30 mouse cellular contexts compared by ENCODE assay signal in the genomic region with DNA sequence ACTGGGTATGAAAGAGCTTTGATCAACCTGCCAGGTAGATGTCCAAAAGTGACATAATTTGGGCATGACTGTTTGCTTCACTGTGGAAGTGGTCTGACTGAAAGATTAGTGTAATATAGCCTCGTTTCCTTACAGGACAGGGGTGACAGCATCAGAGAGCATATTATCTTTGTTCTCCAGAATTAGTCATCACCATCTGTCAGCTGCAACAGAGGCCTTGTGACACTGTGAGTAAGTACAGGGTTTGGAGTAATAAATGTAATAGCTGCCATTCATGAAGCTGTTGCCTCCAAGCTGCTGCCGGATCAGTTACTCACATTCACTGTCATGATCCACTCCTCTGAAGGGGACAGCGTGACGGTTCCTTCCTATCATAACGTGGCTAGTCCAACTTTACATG.
DNase-seq lines count a peak whose midpoint lies in the region; ATAC-seq and TF ChIP-seq lines count a peak whose summit lies in the region.
"Had no signal": no experiment of that assay in that cellular context is flagged by ENCODE, and none has a peak within 500 bp of the region (broad histone marks: within the 10 kb centered on the region; RNA-seq: fewer than 3 reads in every experiment).

No protein-coding gene starts in this region.

- H3K36me3 ChIP-seq in forebrain, postnatal 0 days (ENCODE audit: insufficient read depth) = no peaks in the 10 kb centered on the region
- no peaks in the 10 kb centered on the region for H3K36me3 ChIP-seq in forebrain, embryonic 14.5 days (ENCODE audit: control insufficient read depth, insufficient read depth, low read length)
- H3K36me3 ChIP-seq: embryonic facial prominence, embryonic 13.5 days; forebrain, embryonic 12.5 days; hindbrain, embryonic 12.5 days; limb, embryonic 15.5 days; lung, embryonic 15.5 days; midbrain, embryonic 15.5 days; neural tube, embryonic 13.5 days had no signal

- WGBS in forebrain, postnatal 0 days = 55% methylated on average over 5 of the region's 5 CpGs
- 74% methylated on average over 5 of the region's 5 CpGs for WGBS in forebrain, embryonic 14.5 days

- ATAC-seq in forebrain, postnatal 0 days = peak; percentile 74; the same call in 1 of the 2 replicates
- no peak for ATAC-seq in forebrain, embryonic 14.5 days
- ATAC-seq: midbrain, embryonic 15.5 days; Patski had no signal

- H3K4me2 ChIP-seq in forebrain, postnatal 0 days (ENCODE audit: low read depth) = no peak overlapping the region
- no peak overlapping the region for H3K4me2 ChIP-seq in forebrain, embryonic 14.5 days (ENCODE audit: low read length)
- H3K4me2 ChIP-seq: embryonic facial prominence, embryonic 13.5 days; forebrain, embryonic 12.5 days; hindbrain, embryonic 12.5 days; limb, embryonic 15.5 days; lung, embryonic 15.5 days; midbrain, embryonic 15.5 days; neural tube, embryonic 13.5 days had no signal

- no peak overlapping the region for H3K4me3 ChIP-seq in forebrain, postnatal 0 days (ENCODE audit: low read depth, low read length)
- no peak overlapping the region for H3K4me3 ChIP-seq in forebrain, embryonic 14.5 days (ENCODE audit: low read depth, low read length)
- H3K4me3 ChIP-seq: embryonic facial prominence, embryonic 13.5 days; erythroblast, embryonic 14.5 days; forebrain, embryonic 12.5 days; gastrocnemius, adult 2 months; hindbrain, embryonic 12.5 days; limb, embryonic 15.5 days; lung, embryonic 15.5 days; midbrain, embryonic 15.5 days; myocyte; neural tube, embryonic 13.5 days had no signal

- H3K4me1 ChIP-seq in forebrain, postnatal 0 days (ENCODE audit: insufficient read depth) = no peaks in the 10 kb centered on the region
- no peaks in the 10 kb centered on the region for H3K4me1 ChIP-seq in forebrain, embryonic 14.5 days (ENCODE audit: control insufficient read depth, insufficient read depth, low read length)
- H3K4me1 ChIP-seq: embryonic facial prominence, embryonic 13.5 days; forebrain, embryonic 12.5 days; hindbrain, embryonic 12.5 days; limb, embryonic 15.5 days; lung, embryonic 15.5 days; midbrain, embryonic 15.5 days; neural tube, embryonic 13.5 days had no signal

- DNase-seq in forebrain, postnatal 0 days = no peak
- DNase-seq in forebrain, embryonic 14.5 days (ENCODE audit: low spot score) = no peak
- peak; percentile 39 for DNase-seq in brain, embryonic 14.5 days (ENCODE audit: low read depth)
- DNase-seq in layer of hippocampus, adult 18-20 months (ENCODE audit: low spot score in 2 of 2) = peak; percentile 9 to 51
- peak; percentile 5 to 6 for DNase-seq in layer of hippocampus, postnatal 36 days
- DNase-seq in thymus, adult 18-20 months = no peak
- no peak for DNase-seq in heart, postnatal 36 days
- DNase-seq in spleen, adult 18-20 months = no peak
- DNase-seq: cerebellum, adult 2 months; cerebellum, postnatal 25 days; gastrocnemius, adult 2 months; heart, postnatal 10 days; kidney, adult 8-10 months; kidney, postnatal 14 days; left cerebral cortex, postnatal 4 days; lung, postnatal 4 days; retina, postnatal 1 day; right cerebral cortex, postnatal 25 days; thymus, postnatal 4 days had no signal

- no peak overlapping the region for H3K9ac ChIP-seq in forebrain, postnatal 0 days
- no peak overlapping the region for H3K9ac ChIP-seq in forebrain, embryonic 14.5 days (ENCODE audit: low read length)
- H3K9ac ChIP-seq: embryonic facial prominence, embryonic 13.5 days; forebrain, embryonic 12.5 days; hindbrain, embryonic 12.5 days; limb, embryonic 15.5 days; liver, embryonic 14.5 days; lung, embryonic 15.5 days; midbrain, embryonic 15.5 days; neural tube, embryonic 13.5 days had no signal

- intact Hi-C loops in heart, postnatal 36 days (cut with DNase I) = no loop called here

- H3K27ac ChIP-seq in forebrain, postnatal 0 days (ENCODE audit: low read depth, low read length) = no peak overlapping the region
- no peak overlapping the region for H3K27ac ChIP-seq in forebrain, embryonic 14.5 days (ENCODE audit: low read depth, low read length)
- H3K27ac ChIP-seq: embryonic facial prominence, embryonic 13.5 days; forebrain, embryonic 12.5 days; gastrocnemius, adult 2 months; hindbrain, embryonic 12.5 days; limb, embryonic 15.5 days; liver, embryonic 14.5 days; lung, embryonic 15.5 days; midbrain, embryonic 15.5 days; neural tube, embryonic 13.5 days had no signal

- no peaks in the 10 kb centered on the region for H3K27me3 ChIP-seq in forebrain, postnatal 0 days (ENCODE audit: insufficient read depth, low read length)
- H3K27me3 ChIP-seq in forebrain, embryonic 14.5 days (replicated peaks; ENCODE audit: control insufficient read depth, insufficient read depth, low read length) = no peaks in the 10 kb centered on the region
- H3K27me3 ChIP-seq: embryonic facial prominence, embryonic 13.5 days; forebrain, embryonic 12.5 days; hindbrain, embryonic 12.5 days; limb, embryonic 15.5 days; lung, embryonic 15.5 days; midbrain, embryonic 15.5 days; neural tube, embryonic 13.5 days; Patski had no signal

- no peak for TF ChIP-seq POLR2A in brain, embryonic 14.5 days (IDR thresholded peaks at IDR 0.05; ENCODE audit: borderline replicate concordance, extremely low read depth, insufficient read depth, insufficient read length, poor library complexity, severe bottlenecking)

- no peak for TF ChIP-seq CTCF in forebrain, postnatal 0 days (IDR thresholded peaks at IDR 0.05; ENCODE audit: low read depth)
- no peak for TF ChIP-seq CTCF in brain, embryonic 14.5 days (IDR thresholded peaks at IDR 0.05; ENCODE audit: borderline replicate concordance, extremely low read depth, insufficient read depth, insufficient read length)

- no peaks in the 10 kb centered on the region for H3K9me3 ChIP-seq in forebrain, postnatal 0 days (ENCODE audit: low read length)
- H3K9me3 ChIP-seq in forebrain, embryonic 14.5 days (replicated peaks; ENCODE audit: control insufficient read depth, low read length) = no peaks in the 10 kb centered on the region
- H3K9me3 ChIP-seq: embryonic facial prominence, embryonic 13.5 days; forebrain, embryonic 12.5 days; hindbrain, embryonic 12.5 days; limb, embryonic 15.5 days; lung, embryonic 15.5 days; midbrain, embryonic 15.5 days; neural tube, embryonic 13.5 days had no signal

Comparison
In these comparisons a context has a peak if more than half of its experiments do, and no peak if none do; other contexts are left out.
1. DNase-seq: peak in brain, embryonic 14.5 days (single experiment), layer of hippocampus, adult 18-20 months (2 of 2) and layer of hippocampus, postnatal 36 days (2 of 2); none in forebrain, postnatal 0 days (single experiment), forebrain, embryonic 14.5 days (single experiment), thymus, adult 18-20 months (0 of 2), heart, postnatal 36 days (0 of 2) and spleen, adult 18-20 months (0 of 2).